Mouse (Mus musculus): ENCODE measurements around the gene Gsdma3. TPM values are rescaled to one million over a fixed set of nuclear protein-coding genes. Genes with fewer than 3 reads are reported as not detected.

The Gsdma3 gene
- total and polyA plus RNA-seq, 3 experiments, result not detected

DNA sequence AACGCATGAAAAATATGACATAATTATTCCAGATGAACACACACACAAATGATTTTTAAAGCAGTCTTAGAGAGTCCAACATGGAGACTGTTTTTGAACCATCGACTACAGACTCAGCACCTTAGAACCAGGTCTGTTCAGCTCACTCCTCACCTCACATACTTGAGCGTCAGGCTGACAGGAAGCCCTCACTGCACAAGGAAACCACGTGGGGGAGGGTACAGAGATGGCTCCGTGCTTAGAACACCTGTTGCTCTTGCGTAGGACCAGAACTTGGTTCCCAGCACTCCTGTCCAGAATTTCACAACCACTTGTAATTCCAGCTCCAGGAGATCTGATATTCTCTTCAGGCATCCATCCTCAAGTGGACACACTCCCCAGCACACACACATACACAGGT, 31.1 kb upstream of the Gsdma3 start:
- H3K27ac ChIP-seq (ENCODE audit: control insufficient read depth, low read depth, low read length), result no peak overlapping the region
- H3K4me1 ChIP-seq (ENCODE audit: control insufficient read depth in 1 of 2, insufficient read depth in 2 of 2, low read length in 2 of 2), result peaks cover 0 to 4% of the 10 kb centered on the region in 2 experiments; a peak in 2 of 4 replicates
- H3K36me3 ChIP-seq (ENCODE audit: control insufficient read depth in 1 of 2, insufficient read depth in 2 of 2, low read length in 2 of 2), result no peaks in the 10 kb centered on the region
- H3K9ac ChIP-seq (ENCODE audit: control insufficient read depth, low read depth, low read length, poor library complexity, severe bottlenecking), result no peak overlapping the region
- H3K4me3 ChIP-seq (ENCODE audit: control insufficient read depth in 1 of 2, insufficient read depth in 1 of 2, low read depth in 2 of 2, low read length in 2 of 2), result no peak overlapping the region
- H3K9me3 ChIP-seq (replicated peaks; ENCODE audit: insufficient read depth, low read length), result no peaks in the 10 kb centered on the region
- no peak for DNase-seq (ENCODE audit: low read depth, low spot score)
- no peaks in the 10 kb centered on the region for H3K79me2 ChIP-seq (ENCODE audit: control insufficient read depth, insufficient read depth, low read length, poor library complexity)
- peaks cover 12 to 14% of the 10 kb centered on the region in 2 experiments for H3K27me3 ChIP-seq (ENCODE audit: control insufficient read depth in 1 of 2, insufficient read depth in 2 of 2, low read length in 2 of 2)
- TF ChIP-seq ETS1 (IDR thresholded peaks at IDR 0.05; ENCODE audit: low read depth, low read length) (no peak), RCOR1 (IDR thresholded peaks at IDR 0.05; ENCODE audit: low read depth, low read length) (no peak), POLR2A (IDR thresholded peaks at IDR 0.05; ENCODE audit: control insufficient read depth in 1 of 2, insufficient read depth in 1 of 2, low read depth in 1 of 2, low read length in 2 of 2, poor library complexity in 1 of 2) (no peak), RAD21 (IDR thresholded peaks at IDR 0.05; ENCODE audit: low read depth, low read length) (no peak), MAX (IDR thresholded peaks at IDR 0.05; ENCODE audit: low read length) (no peak), ZC3H11A (IDR thresholded peaks at IDR 0.05; ENCODE audit: low read depth, low read length) (no peak), TAL1 (IDR thresholded peaks at IDR 0.05; ENCODE audit: low read length) (no peak), BHLHE40 (IDR thresholded peaks at IDR 0.05; ENCODE audit: borderline replicate concordance, low read depth, low read length) (no peak), MEF2A (IDR thresholded peaks at IDR 0.05; ENCODE audit: extremely low read depth, insufficient replicate concordance, low read depth, low read length, poor library complexity, severe bottlenecking) (no peak), POLR2AphosphoS2 (IDR thresholded peaks at IDR 0.05; ENCODE audit: low read length) (no peak), CTCF (IDR thresholded peaks at IDR 0.05 in 2 of 3, conservative IDR thresholded peaks at IDR 0.05 in 1 of 3; ENCODE audit: control insufficient read depth in 1 of 3, insufficient read depth in 1 of 3, low read depth in 2 of 3, low read length in 3 of 3, poor library complexity in 1 of 3, severe bottlenecking in 1 of 3) (no peak), MAZ (IDR thresholded peaks at IDR 0.05; ENCODE audit: low read depth, low read length) (no peak), GABPA (IDR thresholded peaks at IDR 0.05; ENCODE audit: low read depth, low read length) (no peak), MYB (IDR thresholded peaks at IDR 0.05; ENCODE audit: low read depth, low read length) (no peak)

DNA sequence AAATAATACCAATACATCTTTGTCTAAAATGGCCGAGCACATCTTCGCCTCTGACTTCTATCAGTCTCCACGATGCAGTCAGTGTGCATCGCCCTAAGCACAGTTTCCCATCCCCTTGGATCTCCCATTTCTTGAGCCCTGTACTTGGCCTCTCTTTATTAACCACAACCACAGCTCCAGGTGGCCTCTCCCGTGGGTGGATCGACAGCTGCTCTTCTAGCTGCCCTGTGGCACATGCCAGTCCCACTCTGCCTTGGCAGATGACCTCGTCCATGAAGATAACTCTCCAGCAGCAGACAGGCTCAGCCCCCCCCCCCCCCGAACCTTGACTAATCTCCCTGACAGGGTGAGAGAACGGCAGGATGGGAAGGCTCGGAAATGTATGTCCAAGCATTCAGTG, 30.7 kb upstream of the Gsdma3 start:
- Histone ChIP-seq H3K4me3 (ENCODE audit: control insufficient read depth in 1 of 2, insufficient read depth in 1 of 2, low read depth in 2 of 2, low read length in 2 of 2) (no peak overlapping the region), H3K27me3 (ENCODE audit: control insufficient read depth in 1 of 2, insufficient read depth in 2 of 2, low read length in 2 of 2) (peaks cover 12 to 14% of the 10 kb centered on the region in 2 experiments), H3K27ac (ENCODE audit: control insufficient read depth, low read depth, low read length) (no peak overlapping the region), H3K36me3 (ENCODE audit: control insufficient read depth in 1 of 2, insufficient read depth in 2 of 2, low read length in 2 of 2) (no peaks in the 10 kb centered on the region), H3K4me1 (ENCODE audit: control insufficient read depth in 1 of 2, insufficient read depth in 2 of 2, low read length in 2 of 2) (no peaks in the 10 kb centered on the region; a peak in 1 of 4 replicates), H3K9me3 (replicated peaks; ENCODE audit: insufficient read depth, low read length) (no peaks in the 10 kb centered on the region), H3K79me2 (ENCODE audit: control insufficient read depth, insufficient read depth, low read length, poor library complexity) (no peaks in the 10 kb centered on the region), H3K9ac (ENCODE audit: control insufficient read depth, low read depth, low read length, poor library complexity, severe bottlenecking) (no peak overlapping the region)
- TF ChIP-seq RAD21 (IDR thresholded peaks at IDR 0.05; ENCODE audit: low read depth, low read length) (no peak), ZMIZ1 (IDR thresholded peaks at IDR 0.05; ENCODE audit: low read depth, low read length) (no peak), USF2 (IDR thresholded peaks at IDR 0.05; ENCODE audit: borderline replicate concordance in 1 of 2, insufficient read depth in 1 of 2, low read depth in 1 of 2, low read length in 2 of 2) (no peak), MAZ (IDR thresholded peaks at IDR 0.05; ENCODE audit: low read depth, low read length) (no peak), EP300 (IDR thresholded peaks at IDR 0.05; ENCODE audit: low read depth in 1 of 2, low read length in 2 of 2) (no peak), BHLHE40 (IDR thresholded peaks at IDR 0.05; ENCODE audit: borderline replicate concordance, low read depth, low read length) (no peak), ETS1 (IDR thresholded peaks at IDR 0.05; ENCODE audit: low read depth, low read length) (no peak), CHD1 (IDR thresholded peaks at IDR 0.05; ENCODE audit: low read depth, low read length) (no peak), TAL1 (IDR thresholded peaks at IDR 0.05; ENCODE audit: low read length) (no peak), JUND (IDR thresholded peaks at IDR 0.05; ENCODE audit: low read depth, low read length) (no peak), HCFC1 (IDR thresholded peaks at IDR 0.05; ENCODE audit: low read depth, low read length) (no peak), ELF1 (IDR thresholded peaks at IDR 0.05; ENCODE audit: low read depth, low read length) (no peak), SIN3A (IDR thresholded peaks at IDR 0.05; ENCODE audit: low read length) (no peak), MXI1 (IDR thresholded peaks at IDR 0.05; ENCODE audit: low read depth, low read length) (no peak), NRF1 (IDR thresholded peaks at IDR 0.05; ENCODE audit: insufficient read depth, low read depth, low read length, poor library complexity, severe bottlenecking) (no peak), KAT2A (conservative IDR thresholded peaks at IDR 0.05; ENCODE audit: low read depth, low read length) (no peak), TBP (IDR thresholded peaks at IDR 0.05; ENCODE audit: low read depth, low read length) (no peak), MAFK (IDR thresholded peaks at IDR 0.05; ENCODE audit: borderline replicate concordance, low read depth, low read length) (no peak), E2F4 (IDR thresholded peaks at IDR 0.05; ENCODE audit: borderline replicate concordance, low read depth, low read length) (no peak), ZC3H11A (IDR thresholded peaks at IDR 0.05; ENCODE audit: low read depth, low read length) (no peak)
- no peak for DNase-seq (ENCODE audit: low read depth, low spot score)

All from MEL (cell line).